Mouse (Mus musculus) limb, embryonic 12.5 days (tissue): Measurements from ENCODE around the gene Ypel1. TPM values are rescaled to one million over a fixed set of nuclear protein-coding genes. Genes with fewer than 3 reads are reported as not detected.

Experiments used
- ATAC-seq: fragments of 200-750 bp; cut with Nextera tagmentation; 2 replicates; pipeline ENCODE4 v1.8.0; 2017; ENCODE audit warnings: low read depth, moderate TSS enrichment; ENCODE audit not compliant: insufficient number of reproducible peaks, insufficient read depth, low FRiP score, low TSS enrichment
- H3K27ac ChIP-seq: fragments of 300-500 bp; sonication (generic); 2 replicates; pipeline ENCODE4 v1.5.1; 2016; ENCODE audit warnings: mild to moderate bottlenecking, moderate library complexity
- H3K27me3 ChIP-seq: fragments of 300-500 bp; sonication (generic); 2 replicates; pipeline ENCODE4 v1.6.1; 2016; ENCODE audit warnings: mild to moderate bottlenecking, moderate library complexity
- H3K36me3 ChIP-seq: fragments of 300-500 bp; sonication (generic); 2 replicates; pipeline ENCODE4 v1.6.1; 2016; ENCODE audit warnings: mild to moderate bottlenecking, moderate library complexity
- H3K4me1 ChIP-seq: fragments of 300-500 bp; sonication (generic); replicated peaks from 2 replicates; pipeline ENCODE4 v1.6.1; 2016
- H3K4me2 ChIP-seq: fragments of 300-500 bp; sonication (generic); 2 replicates; pipeline ENCODE4 v1.6.1; 2016; ENCODE audit warnings: mild to moderate bottlenecking, moderate library complexity
- H3K4me3 ChIP-seq: fragments of 300-500 bp; sonication (generic); replicated peaks from 2 replicates; pipeline ENCODE4 v1.5.1; 2016; ENCODE audit warnings: mild to moderate bottlenecking
- H3K9ac ChIP-seq: fragments of 300-500 bp; sonication (generic); replicated peaks from 2 replicates; pipeline ENCODE4 v1.6.1; 2016; ENCODE audit warnings: mild to moderate bottlenecking, moderate library complexity
- H3K9me3 ChIP-seq: fragments of 300-500 bp; sonication (generic); 2 replicates; pipeline ENCODE4 v1.6.1; 2016; ENCODE audit warnings: mild to moderate bottlenecking, moderate library complexity
- WGBS: fragments of 180-500 bp; shearing (Covaris S2); methylation state at CpG from one replicate; pipeline ENCODE4 v1.1.7; 2016; 5-methylcytosine and 5-hydroxymethylcytosine counted together
- microRNA counts: library from miRNA; unstranded; fragments of <30 nt; microRNA quantifications from one replicate; lab custom pipeline; 2017
- microRNA-seq: library from miRNA; unstranded; fragments of <30 nt; microRNA quantifications from one replicate; pipeline ENCODE4, GENCODE M21; 2017
- polyA plus RNA-seq: library from polyadenylated mRNA; unstranded; fragments of >200 nt; fragmentation: Nextera tagmentation; extraction: Ambion mirVana; gene quantifications from 2 replicates; pipeline ENCODE4 v1.2.1, GENCODE M21; 2016

The Ypel1 gene
- polyA plus RNA-seq, 1 experiment from 2014 or later: 85.9 TPM

GRCm38 (mm10) chr16:17131191-17132088 is 61.9 kb downstream of the Ypel1 start:
- Histone ChIP-seq H3K4me1 (peaks cover 18% of the 10 kb centered on the region), H3K27me3 (no peaks in the 10 kb centered on the region), H3K9me3 (no peaks in the 10 kb centered on the region), H3K36me3 (no peaks in the 10 kb centered on the region), H3K4me3 (peak overlapping the region; percentile 79), H3K27ac (peak overlapping the region; percentile 85), H3K4me2 (peak overlapping the region; percentile 96), H3K9ac (peak overlapping the region; percentile 75)
- 3% methylated on average over 43 of the region's 43 CpGs for WGBS
- ATAC-seq: no peak; the same call in 1 of the 2 replicates

GRCm38 (mm10) chr16:17132089-17132905 is 62.8 kb downstream of the Ypel1 start, which contains the start of gene Sdf2l1:
TSS of gene Sdf2l1 (minus strand) at chr16:17132383.
- no peaks in the 10 kb centered on the region for H3K9me3 ChIP-seq
- H3K4me2 ChIP-seq: peak within 1 kb of the TSS; percentile 96
- WGBS: under 1% methylated on average over 47 of the region's 47 CpGs
- peak within 1 kb of the TSS; percentile 79 for H3K4me3 ChIP-seq
- peaks cover 18% of the 10 kb centered on the region for H3K4me1 ChIP-seq
- peak within 1 kb of the TSS; percentile 75 for H3K9ac ChIP-seq
- ATAC-seq: peak; percentile 98
- H3K27ac ChIP-seq: peak within 1 kb of the TSS; percentile 85
- no peaks in the 10 kb centered on the region for H3K36me3 ChIP-seq
- H3K27me3 ChIP-seq: no peaks in the 10 kb centered on the region

- H3K36me3 ChIP-seq: no peaks in the 10 kb centered on the region
- no peak; the same call in 1 of the 2 replicates for ATAC-seq
- no peak overlapping the region for H3K27ac ChIP-seq
- peaks cover 18% of the 10 kb centered on the region for H3K4me1 ChIP-seq
- no peaks in the 10 kb centered on the region for H3K27me3 ChIP-seq
- 37% methylated on average over 7 of the region's 7 CpGs for WGBS
- H3K4me3 ChIP-seq: peak overlapping the region; percentile 79
- peak overlapping the region; percentile 96 for H3K4me2 ChIP-seq
- peak overlapping the region; percentile 51 for H3K9ac ChIP-seq
- H3K9me3 ChIP-seq: no peaks in the 10 kb centered on the region
These were observed 63.4 kb downstream of the Ypel1 start for GRCm38 (mm10) chr16:17132906-17133200.

MicroRNAs encoded within 50 kb of the gene (microRNA counts, 519-probe panel; counts per million panel counts)
- 6,678 counts per million, percentile 80 among the panel's probes with 10 or more counts for microRNA mmu-miR-130b (lab: Ali Mortazavi, UCI)
- microRNA mmu-miR-301b (lab: Ali Mortazavi, UCI): 5,595 counts per million, percentile 59 among the panel's probes with 10 or more counts

Small RNAs within 50 kb of the gene (microRNA-seq; reads per million reads assigned to microRNA genes)
- gene Mir130b (8,562 reads per million, percentile 94 among the genes with 10 or more reads in this experiment), gene Mir301b (176 reads per million, percentile 59 among the genes with 10 or more reads in this experiment)

Other genes with a start within 250 kb of the Ypel1 start
- gene Spag6l, start 240.2 kb upstream of the Ypel1 start, polyA plus RNA-seq: 0.19 and 0.35 TPM in 2 replicates
- gene Igll1, start 205.7 kb upstream of the Ypel1 start, polyA plus RNA-seq: 0.25 TPM in 1 of 2 replicates, not detected in the other
- 73.0 and 81.2 TPM in 2 replicates for gene Top3b, start 199.0 kb upstream of the Ypel1 start, polyA plus RNA-seq
- gene Vpreb1, start 198.9 kb upstream of the Ypel1 start, polyA plus RNA-seq: 2.8 and 4.0 TPM in 2 replicates
- gene Ppm1f, start 173.2 kb upstream of the Ypel1 start, polyA plus RNA-seq: 40.5 and 41.9 TPM in 2 replicates
- gene Mapk1, start 86.3 kb upstream of the Ypel1 start, polyA plus RNA-seq: 142 and 144 TPM in 2 replicates
- 149 and 158 TPM in 2 replicates for gene Ppil2, start 41.6 kb downstream of the Ypel1 start, polyA plus RNA-seq
- 109 and 113 TPM in 2 replicates for gene 2610318N02Rik, start 55.5 kb downstream of the Ypel1 start, polyA plus RNA-seq
- 54.6 and 54.8 TPM in 2 replicates for gene Sdf2l1, start 62.7 kb downstream of the Ypel1 start, polyA plus RNA-seq
- gene Ydjc, start 74.9 kb downstream of the Ypel1 start, polyA plus RNA-seq: 5.1 and 6.2 TPM in 2 replicates
- gene Ccdc116, start 77.5 kb downstream of the Ypel1 start, polyA plus RNA-seq: 0.40 and 0.54 TPM in 2 replicates
- gene Ube2l3, start 133.0 kb downstream of the Ypel1 start, polyA plus RNA-seq: 362 and 368 TPM in 2 replicates
- gene Rimbp3, start 138.9 kb downstream of the Ypel1 start, polyA plus RNA-seq: 0.74 and 0.85 TPM in 2 replicates
- gene Hic2, start 163.9 kb downstream of the Ypel1 start, polyA plus RNA-seq: 13.7 TPM in 2 replicates
- gene Tmem191c, start 206.4 kb downstream of the Ypel1 start, polyA plus RNA-seq: 13.8 and 16.5 TPM in 2 replicates